8 mouse cellular contexts compared by ENCODE assay signal in the genomic region with DNA sequence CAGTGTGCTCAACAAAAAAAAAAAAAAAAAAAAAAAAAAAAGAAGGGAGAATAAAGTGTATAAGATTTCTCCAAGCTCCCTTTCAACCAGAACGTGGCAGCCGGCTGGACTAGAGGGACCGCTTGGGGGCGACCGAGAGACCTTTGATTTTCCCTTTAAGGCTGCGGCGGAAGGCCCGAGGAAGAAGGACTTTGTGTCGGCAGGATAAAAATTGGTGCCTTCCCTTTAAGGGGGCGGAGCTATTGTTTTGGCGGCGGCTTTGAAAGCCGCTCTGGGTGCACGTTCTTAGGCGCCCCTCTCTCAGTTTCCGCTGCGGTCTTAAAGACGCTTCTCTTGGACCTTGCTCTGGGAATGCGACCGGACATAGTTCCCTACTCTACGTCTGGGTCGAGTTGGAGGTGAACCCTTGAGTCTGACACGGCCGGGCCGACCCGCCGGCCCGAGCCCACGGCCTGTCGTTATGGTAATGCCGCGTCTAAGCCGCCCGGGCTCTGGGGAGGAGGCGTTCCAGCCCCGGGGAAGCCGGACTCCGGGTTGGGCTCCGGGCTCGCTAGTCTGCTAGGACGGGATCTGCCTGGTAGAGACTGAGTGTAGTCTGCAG. TPM values are rescaled to one million over a fixed set of nuclear protein-coding genes. Genes with fewer than 3 reads are reported as not detected.
A peak's percentile ranks its signal among the peaks of the same experiment; 100 is the strongest.
DNase-seq lines count a peak whose midpoint lies in the region; ATAC-seq and TF ChIP-seq lines count a peak whose summit lies in the region.

Gene BC030867, plus strand, starts transcription at position 253 of the 601 bp plus-strand sequence.

- TF ChIP-seq RAD21 in MEL (IDR thresholded peaks at IDR 0.05; ENCODE audit: low read depth, low read length), result peak; percentile 28

- peak; percentile 96 to 97 for TF ChIP-seq POLR2A in MEL (IDR thresholded peaks at IDR 0.05; ENCODE audit: control insufficient read depth in 1 of 2, insufficient read depth in 1 of 2, low read depth in 1 of 2, low read length in 2 of 2, poor library complexity in 1 of 2)
- TF ChIP-seq POLR2A in lung, adult 2 months (IDR thresholded peaks at IDR 0.05; ENCODE audit: borderline replicate concordance, extremely low read depth, low read depth, low read length), result no peak

- peak within 1 kb of the TSS; percentile 75 for H3K27ac ChIP-seq in MEL (ENCODE audit: control insufficient read depth, low read depth, low read length)
- no peak within 1 kb of the TSS for H3K27ac ChIP-seq in forebrain, embryonic 16.5 days (ENCODE audit: low read length)
- H3K27ac ChIP-seq in neural tube, embryonic 15.5 days (replicated peaks), result no peak within 1 kb of the TSS

- 0 out of 4 replicates have a peak, but pooled peaks of 1 of the 2 experiments have one; percentile 4 for TF ChIP-seq EP300 in MEL (IDR thresholded peaks at IDR 0.05; ENCODE audit: low read depth in 1 of 2, low read length in 2 of 2)

- peak within 1 kb of the TSS; percentile 93 for H3K4me2 ChIP-seq in forebrain, embryonic 16.5 days (ENCODE audit: low read length)
- peak within 1 kb of the TSS; percentile 88 for H3K4me2 ChIP-seq in neural tube, embryonic 15.5 days

- intact Hi-C loops in heart, postnatal 36 days (cut with DNase I), result loop anchor here (2.0 to 5.0 kb wide), 2 partner anchors 18 to 46 kb away; partner anchors contain the start of gene Hdac5

- TF ChIP-seq CTCF in MEL (IDR thresholded peaks at IDR 0.05 in 2 of 3, conservative IDR thresholded peaks at IDR 0.05 in 1 of 3; ENCODE audit: control insufficient read depth in 1 of 3, insufficient read depth in 1 of 3, low read depth in 2 of 3, low read length in 3 of 3, poor library complexity in 1 of 3, severe bottlenecking in 1 of 3), result peak; percentile 51 to 91 (median 91)
- peak; percentile 66 for TF ChIP-seq CTCF in lung, adult 2 months (IDR thresholded peaks at IDR 0.05; ENCODE audit: insufficient read depth, low read length)

- peak; percentile 99 for DNase-seq in MEL (ENCODE audit: low read depth, low spot score)
- DNase-seq in cerebellum, adult 18-20 months, result peak; percentile 92 to 97
- peak; percentile 94 to 97 for DNase-seq in heart, postnatal 36 days
- DNase-seq in layer of hippocampus, adult 18-20 months (ENCODE audit: low spot score in 2 of 2), result peak; percentile 79 to 96
- peak; percentile 90 for DNase-seq in lung, adult 2 months
- peak; percentile 97 for DNase-seq in testis, postnatal 10 days (ENCODE audit: low spot score)

- no peaks in the 10 kb centered on the region for H3K27me3 ChIP-seq in MEL (ENCODE audit: control insufficient read depth in 1 of 2, insufficient read depth in 2 of 2, low read length in 2 of 2)
- H3K27me3 ChIP-seq in forebrain, embryonic 16.5 days (replicated peaks; ENCODE audit: control insufficient read depth, insufficient read depth, low read length), result no peaks in the 10 kb centered on the region
- no peaks in the 10 kb centered on the region for H3K27me3 ChIP-seq in neural tube, embryonic 15.5 days (replicated peaks)

- peak within 1 kb of the TSS; percentile 83 to 85 for H3K4me3 ChIP-seq in MEL (ENCODE audit: control insufficient read depth in 1 of 2, insufficient read depth in 1 of 2, low read depth in 2 of 2, low read length in 2 of 2)
- peak within 1 kb of the TSS; percentile 55 for H3K4me3 ChIP-seq in forebrain, embryonic 16.5 days (replicated peaks; ENCODE audit: low read length)
- peak within 1 kb of the TSS; percentile 57 for H3K4me3 ChIP-seq in lung, adult 2 months (replicated peaks; ENCODE audit: extremely low read depth, low read depth, low read length)
- H3K4me3 ChIP-seq in neural tube, embryonic 15.5 days (replicated peaks), result peak within 1 kb of the TSS; percentile 43

- peaks cover 0 to 22% of the 10 kb centered on the region in 2 experiments for H3K4me1 ChIP-seq in MEL (ENCODE audit: control insufficient read depth in 1 of 2, insufficient read depth in 2 of 2, low read length in 2 of 2)
- H3K4me1 ChIP-seq in forebrain, embryonic 16.5 days (replicated peaks; ENCODE audit: control insufficient read depth, insufficient read depth, low read length), result peaks cover 28% of the 10 kb centered on the region
- peaks cover 2% of the 10 kb centered on the region; the same call in 1 of the 2 replicates for H3K4me1 ChIP-seq in lung, adult 2 months (ENCODE audit: control insufficient read depth, insufficient read depth, low read length)
- peaks cover 30% of the 10 kb centered on the region for H3K4me1 ChIP-seq in neural tube, embryonic 15.5 days

- WGBS in forebrain, embryonic 16.5 days, result 0% methylated on average over 41 of the region's 41 CpGs
- under 1% methylated on average over 41 of the region's 41 CpGs for WGBS in lung, adult 2 months
- under 1% methylated on average over 41 of the region's 41 CpGs for WGBS in neural tube, embryonic 15.5 days

- peaks cover 6 to 19% of the 10 kb centered on the region in 2 experiments for H3K36me3 ChIP-seq in MEL (ENCODE audit: control insufficient read depth in 1 of 2, insufficient read depth in 2 of 2, low read length in 2 of 2)
- H3K36me3 ChIP-seq in forebrain, embryonic 16.5 days (ENCODE audit: control insufficient read depth, insufficient read depth), result no peaks in the 10 kb centered on the region
- H3K36me3 ChIP-seq in neural tube, embryonic 15.5 days, result no peaks in the 10 kb centered on the region

- ATAC-seq in forebrain, embryonic 16.5 days, result peak; percentile 39
- no peak; the same call in 1 of the 2 replicates for ATAC-seq in neural tube, embryonic 15.5 days (ENCODE audit: low FRiP score)

- peak within 1 kb of the TSS; percentile 83 for H3K9ac ChIP-seq in MEL (ENCODE audit: control insufficient read depth, low read depth, low read length, poor library complexity, severe bottlenecking)
- H3K9ac ChIP-seq in forebrain, embryonic 16.5 days (replicated peaks; ENCODE audit: low read depth, low read length), result peak within 1 kb of the TSS; percentile 45
- peak within 1 kb of the TSS; percentile 35; the same call in 1 of the 2 replicates for H3K9ac ChIP-seq in neural tube, embryonic 15.5 days (replicated peaks)

- H3K9me3 ChIP-seq in MEL (replicated peaks; ENCODE audit: insufficient read depth, low read length), result no peaks in the 10 kb centered on the region
- no peaks in the 10 kb centered on the region for H3K9me3 ChIP-seq in forebrain, embryonic 16.5 days (ENCODE audit: control insufficient read depth, low read length)
- H3K9me3 ChIP-seq in neural tube, embryonic 15.5 days (replicated peaks), result no peaks in the 10 kb centered on the region

- H3K79me2 ChIP-seq in MEL (ENCODE audit: control insufficient read depth, insufficient read depth, low read length, poor library complexity), result peaks cover 11% of the 10 kb centered on the region

TF ChIP-seq in MEL, 35 proteins besides CTCF, POLR2A, EP300 and RAD21 (continues in another document):
- TF ChIP-seq ZKSCAN1 (IDR thresholded peaks at IDR 0.05; ENCODE audit: low read depth, low read length), result no peak
- TF ChIP-seq ELF1 (IDR thresholded peaks at IDR 0.05; ENCODE audit: low read depth, low read length), result peak; percentile 78
- TF ChIP-seq E2F4 (IDR thresholded peaks at IDR 0.05; ENCODE audit: borderline replicate concordance, low read depth, low read length), result peak; percentile 75; the same call in 1 of the 2 replicates
- no peak for TF ChIP-seq NRF1 (IDR thresholded peaks at IDR 0.05; ENCODE audit: insufficient read depth, low read depth, low read length, poor library complexity, severe bottlenecking)
- peak; percentile 84 for TF ChIP-seq MYC (IDR thresholded peaks at IDR 0.05; ENCODE audit: low read depth, low read length)
- TF ChIP-seq TBP (IDR thresholded peaks at IDR 0.05; ENCODE audit: low read depth, low read length), result peak; percentile 93
- TF ChIP-seq NELFE (IDR thresholded peaks at IDR 0.05; ENCODE audit: low read depth, low read length), result peak; percentile 94
- TF ChIP-seq ZNF384 (IDR thresholded peaks at IDR 0.05; ENCODE audit: low read depth, low read length), result peak; percentile 97
- TF ChIP-seq TAL1 (IDR thresholded peaks at IDR 0.05; ENCODE audit: low read length), result no peak
- TF ChIP-seq MAX (IDR thresholded peaks at IDR 0.05; ENCODE audit: low read length), result peak; percentile 75
- TF ChIP-seq UBTF (IDR thresholded peaks at IDR 0.05; ENCODE audit: borderline replicate concordance, insufficient read depth, low read depth, low read length), result peak; percentile 99
- TF ChIP-seq MAFK (IDR thresholded peaks at IDR 0.05; ENCODE audit: borderline replicate concordance, low read depth, low read length), result no peak
- peak; percentile 96 for TF ChIP-seq MXI1 (IDR thresholded peaks at IDR 0.05; ENCODE audit: low read depth, low read length)
- no peak; a peak in 1 of 4 replicates for TF ChIP-seq USF2 (IDR thresholded peaks at IDR 0.05; ENCODE audit: borderline replicate concordance in 1 of 2, insufficient read depth in 1 of 2, low read depth in 1 of 2, low read length in 2 of 2)
- TF ChIP-seq TCF12 (IDR thresholded peaks at IDR 0.05; ENCODE audit: low read depth, low read length), result peak; percentile 71; the same call in 1 of the 2 replicates
- no peak for TF ChIP-seq GABPA (IDR thresholded peaks at IDR 0.05; ENCODE audit: low read depth, low read length)
- TF ChIP-seq USF1 (IDR thresholded peaks at IDR 0.05; ENCODE audit: low read depth, low read length), result 0 out of 2 replicates have a peak, but pooled peaks have one; percentile 33
- TF ChIP-seq BHLHE40 (IDR thresholded peaks at IDR 0.05; ENCODE audit: borderline replicate concordance, low read depth, low read length), result peak; percentile 30; the same call in 1 of the 2 replicates
- TF ChIP-seq RCOR1 (IDR thresholded peaks at IDR 0.05; ENCODE audit: low read depth, low read length), result no peak
- peak; percentile 66 for TF ChIP-seq SMC3 (IDR thresholded peaks at IDR 0.05; ENCODE audit: low read depth, low read length)
- peak; percentile 54 for TF ChIP-seq ETS1 (IDR thresholded peaks at IDR 0.05; ENCODE audit: low read depth, low read length)
- no peak for TF ChIP-seq MAZ (IDR thresholded peaks at IDR 0.05; ENCODE audit: low read depth, low read length)
- no peak for TF ChIP-seq MYB (IDR thresholded peaks at IDR 0.05; ENCODE audit: low read depth, low read length)
- no peak for TF ChIP-seq ZC3H11A (IDR thresholded peaks at IDR 0.05; ENCODE audit: low read depth, low read length)
- no peak; the same call in 1 of the 2 replicates for TF ChIP-seq KAT2A (conservative IDR thresholded peaks at IDR 0.05; ENCODE audit: low read depth, low read length)

RNA-seq across cellular contexts. Expression of gene BC030867, which starts in this region (rescaled TPM):
- total RNA-seq in MEL (2012; rRNA removed), result 19.5 and 20.0 TPM in 2 replicates
- 10 to 100 TPM; 36.2 to 51.7 TPM for polyA plus RNA-seq in MEL (2012; ENCODE audit: insufficient read depth in 1 of 2, insufficient read length in 2 of 2, low read depth in 1 of 2, low replicate concordance in 2 of 2, missing spikeins in 1 of 2)
- polyA plus RNA-seq in forebrain, embryonic 16.5 days (2015; fragmentation: Nextera tagmentation; extraction: Ambion mirVana), result 5.4 and 5.5 TPM in 2 replicates
- under 1 TPM; 0.14 to 0.25 TPM for total RNA-seq in heart, postnatal 36 days (2021)
- total RNA-seq in layer of hippocampus, adult 18-20 months (2021), result 1 to 10 TPM in 1 of 2 experiments, under 1 TPM in 1; 0.86 to 1.8 TPM
- polyA plus RNA-seq in lung, adult 2 months (2012; rRNA removed), result 0.65 and 0.68 TPM in 2 replicates
- polyA plus RNA-seq in neural tube, embryonic 15.5 days (2015; fragmentation: Nextera tagmentation; extraction: Ambion mirVana), result 2.2 and 5.1 TPM in 2 replicates

Comparison
In these comparisons a context has a peak if more than half of its experiments do, and no peak if none do; other contexts are left out.
1. Peak in DNase-seq in heart, postnatal 36 days; RNA of the gene not detected or under 1 TPM.
2. Peak in DNase-seq and H3K4me3 ChIP-seq in lung, adult 2 months; RNA of the gene not detected or under 1 TPM.